Mouse (Mus musculus): ENCODE data around the gene Zfp212.
"Not testable (repeated sequence)": the region's sequence is repeated elsewhere in the genome, so short reads cannot be mapped to it uniquely, and the experiment has no call there.

Gene Zfp212

DNA sequence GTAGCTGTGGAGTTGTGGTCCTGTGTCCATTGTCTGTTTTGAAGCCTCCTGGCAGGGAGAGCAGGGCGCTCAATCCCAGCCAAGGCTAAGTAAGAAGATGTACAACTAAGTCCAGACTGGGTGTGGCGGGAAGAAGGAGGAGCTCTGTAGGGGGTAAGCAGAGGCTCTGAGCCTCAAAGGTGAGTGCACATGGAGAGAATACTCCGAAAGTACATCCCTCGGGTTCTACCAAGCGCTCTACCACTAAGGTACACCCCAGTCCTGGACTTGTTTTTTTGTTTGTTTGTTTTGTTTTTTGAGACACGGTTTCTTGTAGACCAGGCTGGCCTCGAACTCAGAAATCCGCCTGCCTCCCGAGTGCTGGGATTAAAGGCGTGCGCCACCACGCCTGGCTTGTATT is 22.2 kb downstream of the Zfp212 start:
- no peak for DNase-seq (ENCODE audit: low spot score in 2 of 2)

DNA sequence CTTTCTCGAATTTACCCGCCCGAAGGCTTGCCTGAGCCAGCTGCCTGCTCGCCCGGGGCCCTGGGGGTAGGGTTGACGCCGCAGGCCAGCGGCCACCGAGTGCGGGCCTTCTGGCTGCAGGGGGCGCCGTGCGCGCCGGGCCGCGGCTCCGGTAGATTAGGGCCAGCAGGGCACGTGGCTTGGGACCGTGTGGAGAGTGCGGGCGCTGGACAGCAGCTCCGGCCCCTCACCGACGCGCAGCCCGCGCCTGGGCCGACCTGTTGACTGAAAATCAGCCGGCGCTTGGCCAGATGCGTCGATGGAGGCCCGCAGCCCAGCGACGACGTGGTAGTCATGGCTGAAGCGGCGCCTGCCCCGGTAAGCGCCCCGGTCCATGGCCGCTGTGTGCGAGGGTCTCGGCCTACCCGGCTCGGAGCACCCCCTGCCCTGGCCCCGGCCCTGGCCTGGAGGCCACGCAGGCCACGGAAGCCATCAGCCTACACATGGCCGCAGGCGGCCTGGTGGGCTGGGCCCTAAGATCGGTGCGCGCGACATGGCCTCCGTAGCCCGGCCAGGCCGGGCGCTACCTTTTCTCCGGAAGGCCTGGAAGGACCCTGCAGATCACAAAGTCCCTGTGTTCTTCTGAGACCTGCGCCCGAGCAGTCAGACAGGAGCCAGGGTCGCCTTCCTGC is 22.9 kb downstream of the Zfp212 start:
- peak; percentile 38 to 71 for DNase-seq (ENCODE audit: low spot score in 2 of 2)

DNA sequence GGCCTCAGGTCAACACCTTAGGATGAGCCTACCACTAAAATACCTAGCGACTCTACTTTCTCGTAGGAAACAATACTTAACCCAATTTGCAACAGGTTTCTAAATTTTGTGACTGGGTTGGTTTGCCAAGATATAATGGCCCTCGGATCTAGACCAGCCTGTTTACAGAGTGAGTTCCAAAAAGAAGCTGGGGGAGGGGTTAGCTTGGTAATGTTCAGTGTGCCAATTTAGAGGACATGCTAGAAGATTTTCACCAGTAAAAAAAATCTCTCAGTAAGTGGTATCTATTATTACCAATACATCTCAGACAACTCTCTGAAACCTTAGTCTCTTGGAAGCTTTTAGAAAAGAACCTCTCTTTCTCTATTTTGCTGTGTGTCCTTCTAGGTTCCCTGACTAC is 23.4 kb downstream of the Zfp212 start:
- no peak for DNase-seq (ENCODE audit: low spot score in 2 of 2)

DNA sequence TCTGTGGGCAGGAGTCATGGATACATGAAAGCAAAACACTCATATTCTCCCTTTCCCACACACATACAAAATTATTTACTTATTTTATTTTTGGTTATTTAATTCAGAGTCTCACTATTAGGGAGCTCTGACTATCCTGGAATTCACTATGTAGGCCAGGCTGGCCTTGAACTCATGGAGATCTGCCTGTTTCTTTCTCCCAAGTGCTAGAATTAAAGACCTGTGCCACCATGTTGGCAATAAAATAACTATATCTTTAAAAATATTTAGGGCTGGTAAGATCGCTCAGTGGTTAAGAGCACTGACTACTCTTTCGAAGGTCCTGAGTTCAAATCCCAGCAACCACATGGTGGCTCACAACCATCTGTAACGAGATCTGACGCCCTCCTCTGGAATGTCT is 27.1 kb downstream of the Zfp212 start:
- no peak for DNase-seq (ENCODE audit: low spot score in 2 of 2)

DNA sequence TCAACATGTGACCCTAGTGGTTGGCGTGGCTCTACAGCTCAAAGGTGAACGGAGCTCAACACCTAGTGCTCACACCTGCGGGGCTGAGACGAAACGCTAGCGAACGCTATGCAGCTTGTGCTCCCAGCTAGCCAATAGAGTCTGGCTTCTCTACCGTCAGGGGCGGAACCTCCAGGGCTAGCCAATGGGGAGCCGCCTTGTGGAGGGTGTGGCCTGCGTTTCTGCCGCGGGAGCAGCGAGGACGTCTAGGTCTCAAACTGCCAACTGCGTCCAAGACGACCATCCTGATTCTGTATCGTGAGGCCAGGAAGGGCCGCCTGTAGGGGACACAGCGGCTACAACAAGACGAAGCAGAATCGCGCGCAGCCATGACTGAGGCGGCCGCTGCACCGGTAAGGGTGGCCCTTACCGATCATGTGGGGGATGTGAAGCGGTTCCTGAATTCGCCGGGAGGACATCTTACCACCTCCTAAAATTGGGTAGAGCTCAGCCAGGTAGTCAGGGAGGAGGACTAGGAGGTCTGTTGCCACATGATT is 33.0 kb downstream of the Zfp212 start, which contains the start of gene Zfp956:
Zfp956 (plus strand) TSS at position 200 of the 536 bp plus-strand sequence.
- DNase-seq (ENCODE audit: low spot score in 2 of 2) = peak; percentile 88 to 94

DNA sequence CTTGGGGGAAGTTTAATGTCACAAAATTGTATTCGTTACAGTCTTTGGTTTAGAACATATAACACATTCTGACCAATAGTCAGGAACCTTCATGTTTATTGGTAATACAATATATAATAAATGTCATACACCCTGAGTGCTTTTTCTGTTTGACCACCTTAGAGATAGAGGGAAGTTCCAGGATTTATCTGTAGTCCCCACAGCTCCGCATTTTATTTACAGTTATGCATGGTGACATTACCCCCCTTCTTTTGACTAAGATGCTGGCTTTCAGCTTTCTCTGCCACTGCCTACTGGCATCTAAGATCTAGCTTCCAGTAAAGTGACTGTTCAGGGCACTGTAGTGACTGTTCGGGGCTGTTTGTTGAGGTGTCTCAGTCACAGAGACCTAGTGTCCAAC is 34.1 kb downstream of the Zfp212 start:
- no peak for DNase-seq (ENCODE audit: low spot score in 2 of 2)

DNA sequence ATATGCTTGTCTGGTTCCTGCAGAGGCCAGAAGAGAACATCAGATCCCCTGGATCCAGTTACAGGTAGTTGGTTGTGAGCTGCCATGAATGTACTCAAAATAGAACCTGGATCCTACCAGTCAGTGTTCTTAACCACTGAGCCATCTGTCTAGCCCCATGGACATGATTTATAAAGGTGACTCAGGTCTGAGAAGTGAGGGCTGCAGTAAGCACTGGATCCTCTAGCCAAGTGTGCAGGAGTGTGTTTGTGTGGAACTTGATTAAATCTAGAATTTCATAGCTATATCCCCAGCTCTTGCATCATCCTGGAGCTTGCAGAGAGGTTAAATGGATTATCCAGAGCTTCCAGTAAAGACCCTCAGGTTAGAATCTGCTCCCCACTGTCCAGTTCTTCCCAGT is 37.5 kb downstream of the Zfp212 start:
- DNase-seq (ENCODE audit: low spot score in 2 of 2) = no peak

DNA sequence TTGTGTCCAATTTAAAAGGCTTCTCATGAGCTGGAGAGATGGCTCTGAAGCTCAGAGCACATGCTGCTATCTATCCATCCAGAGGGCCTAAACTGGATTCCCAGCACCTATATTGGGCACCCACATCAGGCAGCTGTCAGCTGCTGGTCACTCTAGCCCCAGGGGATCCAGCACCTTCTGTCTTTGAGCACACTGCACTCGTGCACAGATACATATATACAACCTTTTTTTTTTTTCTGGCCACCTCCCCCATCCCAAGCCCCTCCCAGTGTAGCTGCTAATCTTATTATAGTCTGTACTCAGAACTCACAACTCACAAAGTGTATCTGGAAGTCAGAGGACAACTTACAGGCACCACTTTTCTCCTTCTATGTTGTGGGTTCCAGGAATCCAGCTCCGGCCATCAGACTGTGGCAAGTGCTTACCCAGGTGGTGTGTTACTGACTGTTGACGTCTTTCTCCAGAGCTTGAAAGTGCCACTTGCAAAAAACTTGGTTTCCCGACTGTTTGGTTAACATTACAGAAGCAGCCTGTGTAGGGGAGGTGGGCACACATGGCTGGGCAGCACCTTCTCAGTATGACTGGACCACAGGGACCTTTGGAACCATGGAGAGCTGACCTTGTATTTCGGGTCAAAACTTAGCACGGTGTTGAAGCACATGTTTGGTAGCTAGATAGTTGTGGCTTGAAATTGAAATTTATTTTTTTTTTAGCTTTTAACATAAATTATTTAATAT is 40.6 kb downstream of the Zfp212 start:
- no peak for DNase-seq (ENCODE audit: low spot score in 2 of 2)

DNA sequence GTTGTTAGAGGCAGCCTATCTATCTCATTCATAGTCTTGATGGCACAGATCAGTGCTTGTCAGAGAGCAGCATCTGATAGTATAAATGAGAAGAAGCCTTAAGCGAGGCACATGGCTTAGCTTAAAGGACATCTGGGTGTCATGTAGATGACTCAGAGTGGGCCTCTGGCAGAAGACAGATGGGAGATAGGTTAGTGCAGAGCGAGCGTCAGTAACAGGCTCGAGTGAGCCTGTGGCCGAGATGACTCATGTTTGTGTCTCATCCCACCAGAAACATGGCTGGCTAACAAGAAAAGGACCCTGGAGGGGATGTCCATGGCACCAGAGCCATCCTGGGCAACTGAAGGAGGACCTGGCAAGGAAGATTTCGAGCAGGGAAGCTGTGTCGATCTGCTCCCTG is 42.8 kb downstream of the Zfp212 start:
- DNase-seq (ENCODE audit: low spot score in 2 of 2) = no peak

DNA sequence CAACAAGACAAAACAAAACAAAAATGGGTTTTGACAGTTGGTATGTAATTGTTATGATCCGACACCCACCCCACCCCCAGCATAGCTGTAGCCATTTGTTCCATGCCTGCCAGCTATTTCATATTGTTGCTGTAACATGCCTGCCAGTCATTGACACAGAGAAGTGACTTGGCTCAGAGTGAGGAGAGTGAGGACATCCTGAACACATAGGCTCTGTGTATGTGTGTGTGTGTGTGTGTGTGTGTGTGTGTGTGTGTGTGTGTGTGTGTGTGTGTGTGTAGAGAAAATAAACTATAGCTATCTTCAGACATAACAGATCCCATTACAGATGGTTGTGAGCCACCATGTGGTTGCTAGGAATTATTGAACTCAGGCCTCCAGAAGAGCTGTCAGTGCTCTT is 47.9 kb downstream of the Zfp212 start:
- not testable (repeated sequence) for DNase-seq (ENCODE audit: low spot score in 2 of 2)

DNA sequence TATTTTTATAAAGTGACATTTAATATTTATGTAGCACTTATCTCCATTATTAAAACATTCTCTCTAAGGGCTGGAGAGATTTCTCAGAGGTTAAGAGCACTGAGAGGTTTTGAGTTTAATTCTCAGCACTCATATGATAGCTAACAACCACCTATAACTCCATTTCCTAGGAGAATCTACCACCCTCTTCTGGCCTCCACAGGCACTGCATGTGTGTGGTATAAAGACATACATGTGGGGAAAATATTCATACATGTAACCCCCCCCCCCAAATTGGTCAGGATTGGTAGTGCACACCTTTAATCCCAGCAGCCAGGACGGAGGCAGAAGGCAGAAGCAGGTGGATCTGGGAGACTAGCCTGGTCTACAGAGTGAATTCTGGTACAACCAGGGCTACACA is 54.3 kb downstream of the Zfp212 start:
- no peak for DNase-seq (ENCODE audit: low spot score in 2 of 2)

DNA sequence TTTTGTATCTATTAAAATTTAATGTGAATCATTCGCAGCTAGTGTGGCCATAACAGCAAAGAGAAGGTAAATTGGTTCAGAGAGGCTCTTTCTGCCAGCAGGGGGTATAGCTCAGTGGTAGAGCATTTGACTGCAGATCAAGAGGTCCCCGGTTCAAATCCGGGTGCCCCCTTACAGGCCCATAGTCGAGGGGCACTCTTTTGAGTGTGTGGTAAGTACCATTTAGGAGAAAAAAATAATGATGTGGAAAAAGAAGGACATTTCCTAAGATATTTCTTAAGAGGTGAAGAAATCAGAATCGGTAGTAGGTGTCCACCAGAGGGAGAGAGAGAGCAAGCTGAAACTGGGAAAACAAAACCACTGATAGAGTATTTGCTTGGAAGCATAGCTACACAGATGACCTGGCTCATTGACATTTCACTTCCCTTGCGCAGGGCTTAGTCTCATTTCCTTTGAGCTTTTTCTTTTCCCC is 58.7 kb downstream of the Zfp212 start:
- peak; percentile 67 to 78 for DNase-seq (ENCODE audit: low spot score in 2 of 2)

Data from urinary bladder, postnatal 36 days (tissue).